Mouse (Mus musculus): ENCODE measurements around the gene Alox12. TPM values are rescaled to one million over a fixed set of nuclear protein-coding genes. Genes with fewer than 3 reads are reported as not detected.

Alox12 gene
- polyA plus RNA-seq, 1 experiment from 2014 or later, result 3.5 TPM

MicroRNAs within 50 kb of the gene (microRNA counts, 519-probe panel; counts per million panel counts)
- microRNA mmu-miR-195, result 3,200 counts per million, percentile 17 among the panel's probes with 10 or more counts
- microRNA mmu-miR-497, result not detected

Other genes with a start within 250 kb of the Alox12 start
- 45.1 and 52.1 TPM in 2 replicates for gene Acadvl, start 239.9 kb downstream of the Alox12 start, polyA plus RNA-seq (2014; fragmentation: Nextera tagmentation; extraction: Ambion mirVana)
- gene Dlg4, start 238.4 kb downstream of the Alox12 start, polyA plus RNA-seq (2014; fragmentation: Nextera tagmentation; extraction: Ambion mirVana), result 13.2 and 18.7 TPM in 2 replicates
- 0.29 and 0.40 TPM in 2 replicates for gene Asgr1, start 201.3 kb downstream of the Alox12 start, polyA plus RNA-seq (2014; fragmentation: Nextera tagmentation; extraction: Ambion mirVana)
- gene Asgr2, start 162.7 kb downstream of the Alox12 start, polyA plus RNA-seq (2014; fragmentation: Nextera tagmentation; extraction: Ambion mirVana), result not detected in 2 replicates
- 0.42 TPM in 1 of 2 replicates, not detected in the other for gene Mgl2, start 125.0 kb downstream of the Alox12 start, polyA plus RNA-seq (2014; fragmentation: Nextera tagmentation; extraction: Ambion mirVana)
- gene Clec10a, start 99.2 kb downstream of the Alox12 start, polyA plus RNA-seq (2014; fragmentation: Nextera tagmentation; extraction: Ambion mirVana), result 0.32 and 1.4 TPM in 2 replicates
- gene Slc16a11, start 42.6 kb downstream of the Alox12 start, polyA plus RNA-seq (2014; fragmentation: Nextera tagmentation; extraction: Ambion mirVana), result 0.40 and 0.51 TPM in 2 replicates
- gene Slc16a13, start 34.3 kb downstream of the Alox12 start, polyA plus RNA-seq (2014; fragmentation: Nextera tagmentation; extraction: Ambion mirVana), result 10.9 and 14.3 TPM in 2 replicates
- gene Bcl6b, start 25.6 kb downstream of the Alox12 start, polyA plus RNA-seq (2014; fragmentation: Nextera tagmentation; extraction: Ambion mirVana), result 5.0 and 5.9 TPM in 2 replicates
- gene 0610010K14Rik, start 17.4 kb downstream of the Alox12 start, polyA plus RNA-seq (2014; fragmentation: Nextera tagmentation; extraction: Ambion mirVana), result 229 and 230 TPM in 2 replicates
- 10.2 and 11.6 TPM in 2 replicates for gene Gm21988, start 15.5 kb downstream of the Alox12 start, polyA plus RNA-seq (2014; fragmentation: Nextera tagmentation; extraction: Ambion mirVana)
- gene Rnasek, start 15.5 kb downstream of the Alox12 start, polyA plus RNA-seq (2014; fragmentation: Nextera tagmentation; extraction: Ambion mirVana), result 146 and 147 TPM in 2 replicates
- gene Alox12e, start 67.3 kb upstream of the Alox12 start, polyA plus RNA-seq (2014; fragmentation: Nextera tagmentation; extraction: Ambion mirVana), result not detected in 2 replicates
- 0.18 TPM in 1 of 2 replicates, not detected in the other for gene Alox15, start 96.7 kb upstream of the Alox12 start, polyA plus RNA-seq (2014; fragmentation: Nextera tagmentation; extraction: Ambion mirVana)
- gene Pelp1, start 154.7 kb upstream of the Alox12 start, polyA plus RNA-seq (2014; fragmentation: Nextera tagmentation; extraction: Ambion mirVana), result 31.0 and 32.0 TPM in 2 replicates
- 27.8 and 38.1 TPM in 2 replicates for gene Arrb2, start 177.3 kb upstream of the Alox12 start, polyA plus RNA-seq (2014; fragmentation: Nextera tagmentation; extraction: Ambion mirVana)
- 40.2 and 42.0 TPM in 2 replicates for gene Med11, start 196.6 kb upstream of the Alox12 start, polyA plus RNA-seq (2014; fragmentation: Nextera tagmentation; extraction: Ambion mirVana)
- 0.22 and 0.43 TPM in 2 replicates for gene Zmynd15, start 204.1 kb upstream of the Alox12 start, polyA plus RNA-seq (2014; fragmentation: Nextera tagmentation; extraction: Ambion mirVana)
- 0.42 and 1.2 TPM in 2 replicates for gene Cxcl16, start 204.6 kb upstream of the Alox12 start, polyA plus RNA-seq (2014; fragmentation: Nextera tagmentation; extraction: Ambion mirVana)
- gene Tm4sf5, start 249.9 kb upstream of the Alox12 start, polyA plus RNA-seq (2014; fragmentation: Nextera tagmentation; extraction: Ambion mirVana), result 0.45 TPM in 1 of 2 replicates, not detected in the other

All from hindbrain, embryonic 11.5 days (tissue).